Mouse (Mus musculus) testis, adult 2 months (tissue): Measurements from ENCODE around the gene Enah. TPM values are rescaled to one million over a fixed set of nuclear protein-coding genes. Genes with fewer than 3 reads are reported as not detected.

ENCODE experiments used
- H3K27ac ChIP-seq: fragments of 200-500 bp; 2 replicates; pipeline ENCODE4 v1.5.1; 2012; ENCODE audit warnings: low read depth, low read length; ENCODE audit not compliant: control insufficient read depth, insufficient read depth
- H3K27me3 ChIP-seq: fragments of 200-500 bp; 2 replicates; pipeline ENCODE4 v1.6.1; 2012; ENCODE audit warnings: mild to moderate bottlenecking, low read length, moderate library complexity; ENCODE audit not compliant: control insufficient read depth, insufficient read depth
- H3K36me3 ChIP-seq: fragments of 200-500 bp; 2 replicates; pipeline ENCODE4 v1.6.1; 2012; ENCODE audit warnings: mild to moderate bottlenecking, low read length; ENCODE audit not compliant: control insufficient read depth, insufficient read depth
- H3K4me1 ChIP-seq: fragments of 200-500 bp; 2 replicates; pipeline ENCODE4 v1.6.1; 2012; ENCODE audit warnings: low read length; ENCODE audit not compliant: control insufficient read depth, insufficient read depth
- H3K4me3 ChIP-seq: fragments of 200-500 bp; 2 replicates; pipeline ENCODE4 v1.5.1; 2012; ENCODE audit warnings: low read depth, mild to moderate bottlenecking, low read length, moderate library complexity, mixed read lengths; ENCODE audit not compliant: control insufficient read depth
- CTCF ChIP-seq: fragments of 200-500 bp; IDR thresholded peaks from 2 replicates; pipeline ENCODE4 v1.5.1; 2012; ENCODE audit warnings: low read depth, mild to moderate bottlenecking, inconsistent platforms, low read length, moderate library complexity; ENCODE audit not compliant: control insufficient read depth, insufficient read depth, insufficient replicate concordance
- POLR2A ChIP-seq: fragments of 200-500 bp; IDR thresholded peaks from 2 replicates; pipeline ENCODE4 v1.6.1; 2012; ENCODE audit warnings: low read depth, mild to moderate bottlenecking, inconsistent platforms, low read length, moderate library complexity; ENCODE audit not compliant: control insufficient read depth
- polyA plus RNA-seq: library from polyadenylated mRNA; depleted of rRNA; stranded (reverse); fragments of >200 nt; gene quantifications from 2 replicates; pipeline ENCODE4 v1.2.3, GENCODE M21; 2012

The Enah gene
- polyA plus RNA-seq, 1 experiment: 54.0 TPM

DNA sequence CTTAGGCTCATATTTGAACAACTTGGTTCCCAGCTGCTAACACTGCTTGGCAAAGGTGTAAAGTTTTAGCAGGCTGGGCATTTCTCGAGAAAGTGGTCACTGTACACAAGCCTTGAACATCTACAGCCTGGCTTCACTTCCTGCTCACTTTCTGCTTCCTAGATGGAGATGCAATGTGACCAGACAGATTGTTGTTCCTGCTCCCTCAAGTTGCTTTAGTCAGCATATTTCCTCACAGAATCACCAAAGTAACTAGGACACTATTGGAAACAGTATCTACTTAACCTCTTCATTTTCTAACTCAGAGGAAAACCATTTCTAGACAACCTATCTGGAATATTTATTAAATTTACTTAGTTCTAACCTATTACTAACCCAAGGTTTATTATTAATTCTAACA is 61.4 kb downstream of the Enah start:
- Histone ChIP-seq H3K36me3 (no peaks in the 10 kb centered on the region), H3K4me1 (no peaks in the 10 kb centered on the region), H3K4me3 (no peak overlapping the region), H3K27me3 (no peaks in the 10 kb centered on the region), H3K27ac (no peak overlapping the region)
- TF ChIP-seq POLR2A: no peak
- no peak for TF ChIP-seq CTCF

DNA sequence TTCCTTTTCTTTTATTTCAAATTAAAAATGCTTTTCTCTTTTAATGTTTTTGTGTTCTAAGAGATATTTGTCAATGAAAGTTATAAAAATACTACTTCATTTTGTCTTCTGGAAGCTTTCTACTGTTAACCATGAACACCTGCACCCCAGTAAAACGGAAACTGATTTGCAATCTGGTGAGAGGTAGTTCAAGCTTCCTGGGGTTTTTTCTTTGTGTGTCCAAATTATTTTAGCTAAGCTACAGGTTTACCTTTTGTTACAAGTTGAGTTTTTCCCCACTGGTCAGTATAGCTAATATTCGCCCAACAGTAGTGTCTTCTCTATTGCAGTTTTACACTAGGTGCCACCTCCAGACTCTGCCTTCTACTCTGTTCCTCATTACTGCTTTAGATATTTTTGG is 62.1 kb downstream of the Enah start:
- no peaks in the 10 kb centered on the region for H3K27me3 ChIP-seq
- H3K4me1 ChIP-seq: no peaks in the 10 kb centered on the region
- no peak overlapping the region for H3K27ac ChIP-seq
- H3K4me3 ChIP-seq: no peak overlapping the region
- H3K36me3 ChIP-seq: no peaks in the 10 kb centered on the region
- TF ChIP-seq CTCF (no peak), POLR2A (no peak)

DNA sequence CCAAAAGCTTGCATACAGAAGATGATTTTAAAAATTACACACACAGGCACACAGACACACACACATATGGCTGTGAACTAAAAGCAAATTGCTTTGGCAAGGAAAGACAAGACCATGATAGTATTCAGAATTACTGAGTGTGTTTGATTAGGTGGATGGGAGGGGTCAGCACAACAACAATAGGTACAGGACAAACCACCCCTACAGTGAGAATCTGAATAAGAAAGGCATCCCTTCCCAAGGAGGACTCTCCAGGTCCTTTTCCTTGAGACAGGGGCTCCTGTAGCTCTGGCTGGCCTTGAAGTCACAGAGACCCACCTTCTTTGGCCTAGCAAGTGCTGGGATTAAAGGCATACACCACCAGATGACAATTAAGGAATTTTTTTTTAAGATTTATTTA is 66.2 kb downstream of the Enah start:
- Histone ChIP-seq H3K27ac (no peak overlapping the region), H3K36me3 (no peaks in the 10 kb centered on the region), H3K27me3 (no peaks in the 10 kb centered on the region), H3K4me3 (no peak overlapping the region), H3K4me1 (no peaks in the 10 kb centered on the region)
- TF ChIP-seq POLR2A (no peak), CTCF (no peak)

DNA sequence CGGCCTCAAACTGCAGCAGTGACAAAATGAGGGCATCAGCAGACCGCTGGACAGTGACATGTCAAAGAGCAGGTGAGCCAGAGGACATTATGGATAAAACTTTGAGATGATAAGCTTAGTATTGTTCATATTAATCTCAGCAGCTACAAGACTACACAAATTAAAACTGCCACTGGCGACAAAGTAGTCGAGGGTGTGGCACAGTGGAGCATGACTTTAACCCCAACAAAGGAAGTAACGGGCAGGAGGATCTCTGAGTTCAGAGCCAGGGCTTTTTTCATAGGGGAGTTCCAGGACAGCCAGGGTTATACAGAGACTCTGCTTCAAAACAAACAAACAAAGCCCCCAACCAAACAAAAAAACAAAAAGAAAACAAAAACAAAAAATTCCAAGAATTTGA is 68.5 kb downstream of the Enah start:
- no peaks in the 10 kb centered on the region for H3K27me3 ChIP-seq
- no peak overlapping the region for H3K4me3 ChIP-seq
- no peak overlapping the region for H3K27ac ChIP-seq
- no peak for TF ChIP-seq POLR2A
- TF ChIP-seq CTCF: no peak
- H3K36me3 ChIP-seq: no peaks in the 10 kb centered on the region
- H3K4me1 ChIP-seq: no peaks in the 10 kb centered on the region

DNA sequence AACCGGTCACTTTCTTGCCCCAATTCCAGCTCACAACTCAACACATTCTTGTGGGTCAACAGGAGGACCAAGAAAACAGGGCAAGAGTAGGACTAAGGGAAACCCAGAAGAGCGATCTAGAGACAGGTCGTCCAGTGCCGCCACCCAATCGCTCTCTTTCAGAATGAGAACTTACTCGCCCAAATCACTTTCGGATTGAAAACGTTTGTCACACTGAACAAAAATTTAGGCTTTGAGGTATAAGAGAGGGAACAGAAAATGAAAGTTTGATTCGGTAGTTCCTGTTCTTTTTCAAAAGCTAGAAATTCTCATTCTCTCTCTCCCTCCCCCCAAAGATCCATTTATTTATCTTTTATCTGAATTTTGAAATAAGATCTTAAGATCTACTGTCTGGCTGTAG is 69.1 kb downstream of the Enah start:
- H3K27me3 ChIP-seq: no peaks in the 10 kb centered on the region
- no peak overlapping the region for H3K27ac ChIP-seq
- no peak for TF ChIP-seq POLR2A
- TF ChIP-seq CTCF: no peak
- no peaks in the 10 kb centered on the region for H3K36me3 ChIP-seq
- no peak overlapping the region for H3K4me3 ChIP-seq
- no peaks in the 10 kb centered on the region for H3K4me1 ChIP-seq

DNA sequence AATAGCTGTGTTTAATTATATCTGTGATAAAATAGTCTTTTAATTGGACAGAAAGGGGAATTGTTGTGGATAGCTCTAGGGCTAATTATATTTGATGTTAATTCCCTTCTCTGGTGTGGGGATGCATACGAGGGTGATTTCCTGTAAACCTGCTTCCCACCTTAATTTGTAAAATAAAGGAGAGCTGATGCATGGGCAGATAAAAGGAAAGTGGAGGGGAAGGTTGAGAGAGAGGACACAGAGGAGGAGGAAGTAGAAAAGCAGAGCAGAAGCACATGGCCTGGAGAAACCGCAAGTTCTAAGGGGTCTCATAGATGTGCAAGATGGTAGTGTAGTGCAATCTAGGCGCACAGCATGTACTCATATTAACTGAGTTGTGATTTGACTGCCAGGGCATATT is 71.6 kb downstream of the Enah start:
- no peaks in the 10 kb centered on the region for H3K36me3 ChIP-seq
- no peak overlapping the region for H3K4me3 ChIP-seq
- TF ChIP-seq CTCF: no peak
- no peak for TF ChIP-seq POLR2A
- no peaks in the 10 kb centered on the region for H3K27me3 ChIP-seq
- H3K27ac ChIP-seq: no peak overlapping the region
- no peaks in the 10 kb centered on the region for H3K4me1 ChIP-seq

DNA sequence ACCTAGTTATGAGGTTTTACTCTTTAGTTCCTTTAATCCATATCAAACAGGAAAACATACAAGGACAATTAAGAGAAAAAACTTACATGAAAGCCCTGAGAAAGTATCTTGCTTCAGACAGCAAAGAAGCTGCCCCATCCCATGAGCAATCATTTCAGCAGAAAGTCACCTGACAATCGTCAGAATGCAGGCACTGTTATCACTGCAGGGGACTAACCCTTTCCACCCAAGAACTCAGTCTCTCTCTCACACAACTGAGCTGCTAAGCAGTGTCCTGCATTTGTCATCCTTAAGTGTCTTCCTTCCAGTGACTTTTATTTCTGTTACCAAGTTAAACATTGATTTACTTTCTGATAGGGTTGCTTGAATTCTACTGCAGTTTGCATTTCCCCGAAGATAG is 82.7 kb downstream of the Enah start:
- Histone ChIP-seq H3K4me1 (no peaks in the 10 kb centered on the region), H3K27ac (no peak overlapping the region), H3K27me3 (no peaks in the 10 kb centered on the region), H3K4me3 (no peak overlapping the region), H3K36me3 (no peaks in the 10 kb centered on the region)
- TF ChIP-seq POLR2A (no peak), CTCF (no peak)

DNA sequence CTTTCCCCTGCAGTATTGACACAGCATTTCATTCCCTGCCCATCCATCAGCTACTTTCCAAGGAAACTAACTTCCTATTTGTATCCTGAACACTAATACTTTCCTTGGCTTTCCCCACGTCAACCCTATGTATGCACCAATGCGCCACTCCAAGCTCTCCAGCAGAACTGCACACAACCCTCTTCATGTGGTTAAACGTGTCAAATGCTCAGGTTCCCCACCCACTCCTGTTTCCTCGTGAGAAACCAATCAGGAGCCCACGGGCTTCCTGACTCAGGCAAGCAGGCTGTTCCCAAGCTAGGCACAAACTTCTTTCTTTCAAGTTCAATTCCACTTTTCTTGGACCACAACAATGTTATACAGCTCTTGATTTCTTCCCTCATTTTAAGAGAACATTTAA is 91.4 kb downstream of the Enah start:
- H3K36me3 ChIP-seq: no peaks in the 10 kb centered on the region
- no peak overlapping the region for H3K4me3 ChIP-seq
- no peaks in the 10 kb centered on the region for H3K27me3 ChIP-seq
- H3K4me1 ChIP-seq: peaks cover 2% of the 10 kb centered on the region; the same call in 1 of the 2 replicates
- H3K27ac ChIP-seq: no peak overlapping the region
- TF ChIP-seq CTCF: no peak
- TF ChIP-seq POLR2A: no peak
